Mouse (Mus musculus) forebrain, embryonic 10.5 days (tissue): ENCODE results near the gene C1ql4. TPM values are rescaled to one million over a fixed set of nuclear protein-coding genes. Genes with fewer than 3 reads are reported as not detected.
"Not testable (repeated sequence)": the region's sequence is repeated elsewhere in the genome, so short reads cannot be mapped to it uniquely, and the experiment has no call there.

Source experiments
- DNase-seq: peaks from one replicate; pipeline ENCODE4 v3.0.0-alpha.2; 2017; ENCODE audit warnings: low spot score; ENCODE audit errors: extremely low spot score
- H3K27ac ChIP-seq: fragments of 300-500 bp; sonication (generic); 2 replicates; pipeline ENCODE4 v1.5.1; 2016; ENCODE audit warnings: mild to moderate bottlenecking
- H3K27me3 ChIP-seq: fragments of 300-500 bp; sonication (generic); 2 replicates; pipeline ENCODE4 v1.6.1; 2016; ENCODE audit warnings: mild to moderate bottlenecking; ENCODE audit not compliant: poor library complexity, severe bottlenecking
- H3K36me3 ChIP-seq: fragments of 300-500 bp; sonication (generic); replicated peaks from 2 replicates; pipeline ENCODE4 v1.6.1; 2016; ENCODE audit warnings: mild to moderate bottlenecking, moderate library complexity
- H3K4me1 ChIP-seq: fragments of 300-500 bp; sonication (generic); 2 replicates; pipeline ENCODE4 v1.6.1; 2016
- H3K4me3 ChIP-seq: fragments of 300-500 bp; sonication (generic); 2 replicates; pipeline ENCODE4 v1.5.1; 2016; ENCODE audit warnings: mild to moderate bottlenecking, moderate library complexity
- H3K9me3 ChIP-seq: fragments of 300-500 bp; sonication (generic); 2 replicates; pipeline ENCODE4 v1.6.1; 2016; ENCODE audit warnings: mild to moderate bottlenecking, moderate library complexity
- WGBS: fragments of 180-500 bp; shearing (Covaris S2); methylation state at CpG from one replicate; pipeline ENCODE4 v1.1.7; 2016; 5-methylcytosine and 5-hydroxymethylcytosine counted together
- polyA plus RNA-seq: library from polyadenylated mRNA; unstranded; fragments of >200 nt; fragmentation: Nextera tagmentation; extraction: Ambion mirVana; gene quantifications from 2 replicates; pipeline ENCODE4 v1.2.1, GENCODE M21; 2016

The C1ql4 gene
- polyA plus RNA-seq, 1 experiment from 2014 or later = 0.12 TPM

GRCm38 (mm10) chr15:99049473-99050253, 38.0 kb downstream of the C1ql4 start:
- H3K27ac ChIP-seq = no peak overlapping the region
- H3K27me3 ChIP-seq = peaks cover 74% of the 10 kb centered on the region
- DNase-seq = peak; percentile 59
- H3K4me1 ChIP-seq = peaks cover 20% of the 10 kb centered on the region
- H3K36me3 ChIP-seq = no peaks in the 10 kb centered on the region
- no peak overlapping the region for H3K4me3 ChIP-seq
- 35% methylated on average over 13 of the region's 13 CpGs for WGBS
- H3K9me3 ChIP-seq = no peaks in the 10 kb centered on the region

- not testable (repeated sequence) for DNase-seq, H3K9me3 ChIP-seq, H3K27ac ChIP-seq, H3K36me3 ChIP-seq, H3K4me3 ChIP-seq
- Histone ChIP-seq H3K4me1 (peaks cover 18% of the 10 kb centered on the region), H3K27me3 (peaks cover 49% of the 10 kb centered on the region)
- 91% methylated on average over 6 of the region's 6 CpGs for WGBS
Measured at GRCm38 (mm10) chr15:99045734-99046133, 41.9 kb downstream of the C1ql4 start.

GRCm38 (mm10) chr15:99044854-99045253, 42.8 kb downstream of the C1ql4 start:
- Histone ChIP-seq H3K27me3 (peaks cover 41% of the 10 kb centered on the region), H3K4me1 (peaks cover 19% of the 10 kb centered on the region), H3K27ac (0 out of 2 replicates have a peak overlapping the region, but pooled peaks have one; percentile 31), H3K9me3 (no peaks in the 10 kb centered on the region), H3K4me3 (no peak overlapping the region), H3K36me3 (no peaks in the 10 kb centered on the region)
- 61% methylated on average over 3 of the region's 3 CpGs for WGBS
- no peak for DNase-seq

- WGBS = 86% methylated on average over 5 of the region's 5 CpGs
- Histone ChIP-seq H3K27ac (no peak overlapping the region), H3K27me3 (peaks cover 22% of the 10 kb centered on the region; the same call in 1 of the 2 replicates), H3K36me3 (peaks cover 14% of the 10 kb centered on the region), H3K9me3 (no peaks in the 10 kb centered on the region), H3K4me1 (peaks cover 19% of the 10 kb centered on the region), H3K4me3 (no peak overlapping the region)
- no peak for DNase-seq
Measured at GRCm38 (mm10) chr15:99042334-99042733, 45.3 kb downstream of the C1ql4 start.

- Histone ChIP-seq H3K27ac (0 out of 2 replicates have a peak overlapping the region, but pooled peaks have one; percentile 20), H3K9me3 (no peaks in the 10 kb centered on the region), H3K36me3 (peaks cover 22% of the 10 kb centered on the region), H3K4me1 (peaks cover 19% of the 10 kb centered on the region), H3K27me3 (peaks cover 14% of the 10 kb centered on the region; the same call in 1 of the 2 replicates), H3K4me3 (no peak overlapping the region)
- WGBS = 58% methylated on average over 21 of the region's 21 CpGs
- DNase-seq = no peak
Measured at GRCm38 (mm10) chr15:99040920-99041856, 46.4 kb downstream of the C1ql4 start.

GRCm38 (mm10) chr15:99039996-99040919, 47.4 kb downstream of the C1ql4 start:
- Histone ChIP-seq H3K4me1 (peaks cover 19% of the 10 kb centered on the region), H3K4me3 (no peak overlapping the region), H3K27ac (no peak overlapping the region), H3K9me3 (no peaks in the 10 kb centered on the region), H3K36me3 (peaks cover 31% of the 10 kb centered on the region), H3K27me3 (peaks cover 14% of the 10 kb centered on the region; the same call in 1 of the 2 replicates)
- 75% methylated on average over 26 of the region's 26 CpGs for WGBS
- no peak for DNase-seq

GRCm38 (mm10) chr15:99039306-99039705, 48.3 kb downstream of the C1ql4 start:
- Histone ChIP-seq H3K4me1 (peaks cover 12% of the 10 kb centered on the region), H3K9me3 (no peaks in the 10 kb centered on the region), H3K36me3 (peaks cover 41% of the 10 kb centered on the region), H3K27ac (no peak overlapping the region), H3K27me3 (peaks cover 14% of the 10 kb centered on the region; the same call in 1 of the 2 replicates), H3K4me3 (no peak overlapping the region)
- 84% methylated on average over 4 of the region's 4 CpGs for WGBS
- no peak for DNase-seq

GRCm38 (mm10) chr15:99038797-99039196, 48.8 kb downstream of the C1ql4 start:
- H3K4me3 ChIP-seq = no peak overlapping the region
- no peak for DNase-seq
- H3K27ac ChIP-seq = no peak overlapping the region
- H3K9me3 ChIP-seq = no peaks in the 10 kb centered on the region
- H3K36me3 ChIP-seq = peaks cover 43% of the 10 kb centered on the region
- H3K4me1 ChIP-seq = peaks cover 12% of the 10 kb centered on the region
- WGBS = 92% methylated on average over 5 of the region's 5 CpGs
- H3K27me3 ChIP-seq = peaks cover 14% of the 10 kb centered on the region; the same call in 1 of the 2 replicates

- Histone ChIP-seq H3K27me3 (peaks cover 14% of the 10 kb centered on the region; the same call in 1 of the 2 replicates), H3K27ac (no peak overlapping the region), H3K4me1 (peaks cover 15% of the 10 kb centered on the region), H3K9me3 (no peaks in the 10 kb centered on the region), H3K4me3 (no peak overlapping the region), H3K36me3 (peaks cover 48% of the 10 kb centered on the region)
- 93% methylated on average over 1 of the region's 1 CpGs for WGBS
- DNase-seq = no peak
Measured at GRCm38 (mm10) chr15:99038025-99038424, 49.6 kb downstream of the C1ql4 start.

- Histone ChIP-seq H3K27me3 (peaks cover 2% of the 10 kb centered on the region; the same call in 1 of the 2 replicates), H3K4me3 (no peak overlapping the region), H3K4me1 (peaks cover 27% of the 10 kb centered on the region), H3K36me3 (peaks cover 51% of the 10 kb centered on the region), H3K9me3 (no peaks in the 10 kb centered on the region), H3K27ac (no peak overlapping the region)
- DNase-seq = no peak
- 88% methylated on average over 8 of the region's 8 CpGs for WGBS
Measured at GRCm38 (mm10) chr15:99036249-99036905, 51.2 kb downstream of the C1ql4 start.

- no peak for DNase-seq
- Histone ChIP-seq H3K36me3 (peaks cover 51% of the 10 kb centered on the region), H3K4me1 (peaks cover 29% of the 10 kb centered on the region), H3K4me3 (no peak overlapping the region), H3K27me3 (0 out of 2 replicates have a peak, but pooled peaks cover 5% of the 10 kb centered on the region), H3K27ac (no peak overlapping the region), H3K9me3 (no peaks in the 10 kb centered on the region)
- WGBS = 88% methylated on average over 4 of the region's 4 CpGs
Measured at GRCm38 (mm10) chr15:99035431-99035830, 52.2 kb downstream of the C1ql4 start.
